Mouse (Mus musculus) small intestine, adult 2 months (tissue): ENCODE results near the gene Trim10.

Experiments used
- CTCF ChIP-seq: fragments of 200-500 bp; IDR thresholded peaks from 2 replicates; pipeline ENCODE4 v1.5.1; 2012; ENCODE audit warnings: low read depth, mild to moderate bottlenecking, control low read depth, inconsistent platforms, low read length, moderate library complexity, mixed read lengths; ENCODE audit not compliant: insufficient replicate concordance, insufficient read length; ENCODE audit errors: extremely low read depth
- POLR2A ChIP-seq: fragments of 200-500 bp; IDR thresholded peaks from 2 replicates; pipeline ENCODE4 v1.6.1; 2012; ENCODE audit warnings: low read depth, mild to moderate bottlenecking, control low read depth, inconsistent platforms, low read length, moderate library complexity

- TF ChIP-seq POLR2A (no peak), CTCF (no peak)
Observed at GRCm38 (mm10) chr17:36851627-36852026, 17.7 kb upstream of the Trim10 start.
